Mouse (Mus musculus): ENCODE results near the gene Fam114a2.

DNA sequence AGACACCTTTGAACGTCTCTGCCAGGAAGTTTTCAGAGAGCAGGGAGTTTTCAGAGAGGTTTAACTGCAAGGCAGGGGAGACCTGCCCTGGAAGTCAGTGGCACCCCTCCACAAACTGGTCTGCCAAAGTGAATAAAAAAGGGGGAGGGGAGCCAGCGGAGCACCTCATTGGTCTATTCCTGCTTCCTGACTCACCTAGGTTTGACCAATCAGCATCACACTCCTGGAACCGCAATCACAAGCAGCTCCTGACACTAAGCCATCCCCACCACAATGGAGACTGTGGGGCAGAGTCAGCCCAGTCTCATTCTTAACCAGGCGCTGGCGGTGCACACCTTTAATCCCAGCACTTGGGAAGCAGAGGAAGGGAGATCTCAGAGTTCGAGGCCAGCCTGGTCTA is 48.4 kb downstream of the Fam114a2 start:
- TF ChIP-seq CTCF (IDR thresholded peaks at IDR 0.05; ENCODE audit: borderline replicate concordance, control insufficient read depth, extremely low read depth, insufficient read depth, low read length, poor library complexity) (no peak), POLR2A (IDR thresholded peaks at IDR 0.05; ENCODE audit: control insufficient read depth, extremely low read depth, insufficient read depth, low read length, poor library complexity) (no peak)
